Mouse (Mus musculus) thymus, postnatal 14 days (tissue): ENCODE measurements around the gene Pnpla3.

Experiments
- DNase-seq: peaks from one replicate; pipeline ENCODE4 v3.0.0; 2021

The Pnpla3 gene

DNA sequence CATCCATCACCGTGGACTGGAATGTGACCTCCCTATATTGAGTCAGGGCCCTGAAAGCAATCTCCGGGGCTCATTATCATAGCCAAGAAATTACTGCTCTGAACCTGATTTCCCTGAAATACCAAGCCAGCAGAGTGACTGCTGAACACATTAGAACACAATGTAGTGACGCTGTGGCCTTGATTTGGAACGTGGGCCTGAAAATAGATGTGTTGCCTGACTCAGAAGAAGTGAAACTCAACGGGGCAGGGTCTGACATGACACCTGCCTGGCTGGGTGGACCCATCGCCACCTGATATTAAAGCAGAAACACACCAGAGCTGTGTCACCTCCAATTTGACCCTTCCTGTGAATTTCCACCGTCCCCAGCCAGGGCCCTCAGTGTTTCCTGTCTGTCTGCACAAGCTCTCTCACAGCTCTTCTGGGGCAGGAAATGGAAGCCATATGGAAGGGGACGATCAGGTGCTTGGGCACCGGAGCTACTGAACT lies 51.2 kb downstream of the Pnpla3 start:
- no peak for DNase-seq

DNA sequence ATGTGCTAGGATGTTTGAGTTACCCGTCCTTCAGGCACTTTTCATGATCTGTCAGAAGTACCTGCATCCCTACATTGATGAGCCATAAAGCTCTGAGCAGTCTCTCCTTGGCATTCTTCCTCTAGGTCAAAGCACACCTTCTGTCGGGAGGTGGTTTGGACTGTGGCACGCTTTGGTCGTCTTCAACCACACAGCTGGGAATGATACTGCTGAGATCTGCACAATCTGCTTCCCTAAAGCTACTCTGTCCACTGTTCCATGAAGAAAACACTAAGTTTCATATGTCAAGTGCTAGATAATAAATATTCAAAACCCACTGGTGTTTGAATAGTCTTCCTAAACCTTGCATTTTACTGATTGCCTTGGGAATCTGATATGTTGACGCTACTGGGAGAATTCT lies 53.9 kb downstream of the Pnpla3 start:
- DNase-seq, result no peak

DNA sequence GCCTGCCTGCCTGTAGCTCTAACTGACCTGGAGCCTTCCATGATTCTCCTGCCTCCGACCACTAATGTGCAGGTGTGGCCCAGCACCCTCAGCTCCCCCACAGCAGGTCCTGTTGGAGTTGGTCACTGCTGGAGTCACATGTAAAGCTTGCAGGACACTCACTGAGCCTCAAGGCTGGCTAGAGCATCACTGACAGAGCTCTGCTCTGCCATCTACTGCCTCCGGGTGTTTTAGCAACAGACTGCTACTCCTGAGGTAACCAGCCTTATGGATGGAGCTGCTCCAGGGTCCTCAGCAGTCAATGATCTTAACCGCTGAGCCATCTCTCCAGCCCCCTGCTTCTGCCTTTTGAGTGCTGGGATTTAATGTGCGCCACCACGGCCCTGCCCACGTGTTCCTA lies 55.8 kb downstream of the Pnpla3 start:
- no peak for DNase-seq

DNA sequence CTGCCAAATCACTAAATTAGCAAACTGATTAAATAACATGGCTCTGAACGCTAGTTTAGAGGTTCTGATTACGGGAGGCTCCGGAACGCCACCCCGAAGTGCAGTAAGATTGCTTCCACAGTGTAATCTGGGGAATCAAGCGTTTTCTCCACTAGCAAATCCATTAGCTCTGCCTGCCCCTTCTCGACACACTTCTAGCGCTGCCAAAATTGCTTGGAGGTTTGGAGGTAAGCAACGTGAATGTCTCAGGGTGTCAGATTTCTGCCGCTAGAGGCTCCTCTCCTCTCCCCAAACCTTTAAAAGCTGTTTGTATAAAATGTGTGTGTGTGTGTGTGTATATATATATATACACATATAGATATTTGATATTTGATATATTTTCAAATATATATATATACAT lies 57.1 kb downstream of the Pnpla3 start:
- no peak for DNase-seq

DNA sequence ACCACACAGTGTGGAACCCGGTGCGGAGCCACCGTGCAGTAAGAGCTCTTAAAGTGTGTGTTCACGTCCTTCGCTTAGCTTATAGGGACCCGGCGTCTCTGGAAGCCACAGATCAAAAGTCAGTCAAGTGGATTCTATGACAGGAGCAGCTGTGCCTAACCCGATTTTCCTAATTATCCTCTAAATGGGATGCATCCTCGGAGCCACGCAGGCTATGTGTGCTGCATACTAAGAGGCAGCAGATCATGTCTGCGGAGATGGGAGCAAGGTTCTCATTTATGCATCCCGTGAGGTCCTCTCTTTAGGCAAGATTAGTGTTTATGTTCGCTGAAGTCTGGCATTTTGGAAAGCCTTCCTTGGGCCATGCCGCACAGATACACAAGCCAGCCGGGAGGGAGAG lies 59.3 kb downstream of the Pnpla3 start:
- DNase-seq, result no peak

DNA sequence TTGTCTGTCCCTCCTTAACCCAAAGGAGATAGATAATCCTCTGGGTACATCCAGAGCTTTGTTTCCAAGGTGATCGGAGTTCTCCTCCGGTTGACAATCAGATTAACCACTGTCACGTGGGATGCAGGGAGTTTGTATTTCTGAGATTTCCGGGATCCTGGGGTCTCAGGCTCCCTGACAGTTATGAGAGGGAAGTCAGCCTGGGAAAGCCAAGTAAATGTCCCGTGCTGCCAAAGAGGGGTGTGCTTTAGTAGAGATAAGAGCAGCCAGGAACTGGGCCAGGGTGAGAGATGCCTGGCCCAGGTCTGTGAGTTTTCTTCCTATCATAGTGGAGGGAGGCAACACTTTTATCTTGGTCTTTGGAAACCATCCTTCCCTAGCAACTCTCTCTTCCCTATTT lies 63.0 kb downstream of the Pnpla3 start:
- DNase-seq, result no peak

DNA sequence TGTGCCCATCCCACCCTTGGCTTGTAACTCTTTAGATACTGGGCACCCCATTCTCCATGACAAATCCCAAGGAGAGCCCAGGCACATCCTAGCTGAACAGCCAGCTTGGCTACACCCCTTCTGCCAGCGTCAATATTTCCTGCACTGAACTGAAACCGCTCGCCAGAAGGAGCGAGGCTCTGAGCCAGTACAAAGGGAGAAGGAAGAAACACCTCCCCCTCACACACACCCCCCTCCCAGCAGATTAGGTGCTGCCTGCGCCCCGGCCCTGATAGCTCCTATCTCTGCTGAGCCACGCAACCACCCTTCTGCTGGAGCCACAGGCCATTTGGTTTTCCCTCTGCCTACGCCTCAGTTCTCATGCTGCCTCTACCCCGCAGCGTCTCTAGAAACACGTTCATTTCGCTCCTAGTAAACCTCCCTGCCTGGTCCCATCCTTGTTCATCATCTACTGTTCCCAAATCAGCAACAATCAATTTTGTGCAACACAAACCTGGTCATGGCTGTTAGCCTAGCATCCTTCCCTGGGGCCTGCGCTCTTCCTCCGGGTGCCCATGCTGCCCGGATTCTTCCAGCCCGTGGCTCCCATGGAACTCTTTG lies 63.6 kb downstream of the Pnpla3 start:
- DNase-seq, result no peak

DNA sequence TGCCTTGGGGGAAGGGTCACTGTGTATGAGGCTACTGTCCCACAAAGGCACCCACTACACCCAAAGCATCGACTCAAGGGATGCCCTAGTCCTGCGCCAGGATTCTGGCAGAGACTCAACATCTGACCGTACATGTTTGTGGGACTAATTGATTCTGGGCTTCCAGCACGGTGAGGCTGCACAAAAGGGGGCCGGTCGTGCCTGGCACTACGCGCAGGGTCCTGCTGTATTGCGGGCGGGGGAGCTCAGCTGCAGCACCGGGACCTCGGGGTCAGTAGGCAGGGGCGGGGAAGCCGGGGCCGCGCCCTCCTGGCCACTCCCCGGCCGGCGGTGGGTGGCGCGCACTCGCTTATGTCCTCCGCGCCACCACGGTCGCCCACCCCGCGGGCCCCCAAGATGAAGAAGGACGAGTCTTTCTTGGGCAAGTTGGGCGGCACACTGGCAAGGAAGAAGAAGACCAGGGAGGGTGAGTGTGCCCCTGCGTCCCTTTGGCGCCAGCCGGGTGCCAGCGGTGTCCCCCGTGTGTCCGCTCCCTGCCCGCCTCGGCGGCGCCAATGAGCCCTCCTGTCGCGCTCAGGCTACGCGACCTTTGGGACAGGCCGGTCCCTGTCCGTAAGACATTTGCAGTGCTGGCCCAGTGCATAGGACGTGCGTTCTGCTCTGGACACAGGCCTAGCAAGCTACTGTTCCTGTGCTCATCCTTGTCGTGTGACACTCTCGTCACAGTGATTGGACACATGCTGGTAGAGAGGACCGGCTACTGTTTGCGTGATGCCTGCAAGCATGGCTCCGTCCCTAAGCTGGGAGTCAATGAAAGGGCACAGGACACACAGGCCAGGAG lies 64.3 kb downstream of the Pnpla3 start, which contains the start of gene Parvb:
Gene Parvb, plus strand, starts transcription at position 323 of the 841 bp plus-strand sequence.
- DNase-seq, result no peak

DNA sequence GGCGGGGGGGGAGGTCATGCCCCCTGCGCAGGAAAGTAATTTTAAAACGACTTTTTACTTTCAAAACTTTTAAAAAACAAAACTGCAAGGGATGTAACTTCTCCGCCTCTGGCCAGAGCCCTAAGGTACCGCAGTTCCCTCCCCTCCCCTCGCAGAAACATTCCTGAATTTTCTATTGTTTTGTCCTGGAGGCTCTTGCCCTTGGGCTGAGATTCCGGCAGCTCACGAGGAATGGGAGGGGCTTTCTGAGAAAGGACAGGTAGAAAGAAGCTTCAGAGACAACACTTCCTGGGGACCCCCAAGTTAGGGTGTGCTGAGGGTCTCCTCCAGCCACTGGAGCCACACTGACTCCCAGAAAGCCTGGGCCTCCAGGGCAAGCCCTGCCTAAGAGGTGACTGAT lies 65.0 kb downstream of the Pnpla3 start:
- DNase-seq, result no peak

DNA sequence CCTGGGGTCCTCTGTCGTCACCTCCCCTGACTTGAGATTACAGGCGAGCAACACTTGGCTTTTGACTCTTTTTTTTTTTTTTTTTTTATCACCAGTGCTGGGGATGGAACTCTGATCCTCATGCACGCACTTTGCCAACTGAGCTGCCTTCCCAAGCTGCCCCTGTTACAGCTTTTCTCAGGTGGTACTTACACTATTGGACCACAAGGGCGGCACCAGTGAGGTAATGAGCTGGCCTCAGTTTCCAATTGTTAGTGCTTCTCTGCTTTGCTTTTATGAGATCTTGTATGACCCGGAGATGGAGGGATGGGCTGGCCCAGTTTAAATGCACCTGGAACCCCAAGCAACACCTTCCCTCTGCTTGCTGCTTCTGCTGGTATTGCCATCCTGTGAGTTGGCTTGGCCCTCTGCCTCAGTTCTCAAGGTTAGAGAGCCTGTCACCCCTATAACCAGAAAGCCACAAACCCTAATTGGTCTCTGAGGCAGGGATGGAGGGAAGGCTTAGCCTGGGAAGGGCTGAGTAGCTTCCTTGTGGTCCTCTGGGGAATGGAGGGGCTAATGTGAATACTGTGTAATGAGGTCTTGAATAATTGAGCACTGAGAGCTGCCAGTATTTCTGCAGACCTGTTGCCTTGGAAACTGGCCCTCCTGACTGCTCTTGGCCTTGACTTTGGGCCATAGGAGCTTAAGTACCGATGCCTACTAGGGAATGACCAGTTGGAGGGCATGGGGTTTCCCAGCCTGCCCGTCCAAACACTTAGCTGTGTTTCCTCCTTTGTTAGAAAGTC lies 67.4 kb downstream of the Pnpla3 start:
- no peak for DNase-seq

DNA sequence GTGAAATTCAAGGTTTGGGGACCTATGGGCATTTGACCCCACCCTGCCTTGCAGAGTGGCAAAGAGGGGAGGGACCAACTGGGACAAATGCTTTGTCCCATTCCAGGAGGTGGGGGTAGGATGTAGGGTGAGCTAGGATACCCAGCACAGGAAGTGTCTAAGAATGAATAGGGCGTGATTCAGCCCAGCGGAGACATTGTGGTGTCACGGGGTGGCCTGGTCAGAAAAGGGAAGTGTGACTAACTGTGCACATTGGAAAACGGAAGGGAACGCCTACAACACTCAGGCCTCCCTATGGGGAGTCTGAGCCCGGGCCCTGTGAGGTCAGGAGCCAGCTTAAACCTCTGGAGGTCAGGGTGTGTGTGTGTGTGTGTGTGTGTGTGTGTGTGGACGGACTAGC lies 68.0 kb downstream of the Pnpla3 start:
- no peak for DNase-seq
